Mouse (Mus musculus) intestine, embryonic 14.5 days (tissue): ENCODE measurements around the gene Col4a4. TPM values are rescaled to one million over a fixed set of nuclear protein-coding genes. Genes with fewer than 3 reads are reported as not detected.

Source experiments
- ATAC-seq: fragments of 200-750 bp; cut with Nextera tagmentation; replicated peaks from 2 replicates; pipeline ENCODE4 v1.8.0; 2017; ENCODE audit warnings: low read depth, moderate number of reproducible peaks, moderate TSS enrichment, moderate library complexity; ENCODE audit not compliant: low FRiP score, low TSS enrichment
- DNase-seq: peaks from one replicate; pipeline ENCODE4 v3.0.0-alpha.2; 2018; ENCODE audit warnings: low spot score
- H3K27ac ChIP-seq: fragments of 300-500 bp; sonication (generic); 2 replicates; pipeline ENCODE4 v1.5.1; 2014; ENCODE audit warnings: low read depth, mild to moderate bottlenecking, control low read depth
- H3K27me3 ChIP-seq: fragments of 300-500 bp; sonication (generic); replicated peaks from 2 replicates; pipeline ENCODE4 v1.6.1; 2014; ENCODE audit warnings: low read length, control low read depth; ENCODE audit not compliant: control insufficient read depth, insufficient read depth
- H3K36me3 ChIP-seq: fragments of 300-500 bp; sonication (generic); 2 replicates; pipeline ENCODE4 v1.6.1; 2014; ENCODE audit warnings: low read length, control low read depth; ENCODE audit not compliant: control insufficient read depth, insufficient read depth
- H3K4me1 ChIP-seq: fragments of 300-500 bp; sonication (generic); replicated peaks from 2 replicates; pipeline ENCODE4 v1.6.1; 2014; ENCODE audit warnings: low read length, control low read depth, mixed read lengths; ENCODE audit not compliant: control insufficient read depth, insufficient read depth
- H3K4me2 ChIP-seq: fragments of 300-500 bp; sonication (generic); 2 replicates; pipeline ENCODE4 v1.6.1; 2014; ENCODE audit warnings: low read length
- H3K4me3 ChIP-seq: fragments of 300-500 bp; sonication (generic); 2 replicates; pipeline ENCODE4 v1.5.1; 2014; ENCODE audit warnings: low read depth, low read length, control low read depth, mixed read lengths
- H3K9ac ChIP-seq: fragments of 300-500 bp; sonication (generic); 2 replicates; pipeline ENCODE4 v1.6.1; 2014; ENCODE audit warnings: mild to moderate bottlenecking, low read length
- H3K9me3 ChIP-seq: fragments of 300-500 bp; sonication (generic); 2 replicates; pipeline ENCODE4 v1.6.1; 2016; ENCODE audit warnings: low read length, control low read depth; ENCODE audit not compliant: control insufficient read depth
- WGBS: fragments of 180-500 bp; shearing (Covaris S2); extraction: QIAGEN DNeasy Blood & Tissue Kit; methylation state at CpG from one replicate; pipeline ENCODE4 v1.1.7; 2014; 5-methylcytosine and 5-hydroxymethylcytosine counted together
- polyA plus RNA-seq: library from polyadenylated mRNA; unstranded; fragments of >200 nt; fragmentation: Nextera tagmentation; extraction: Ambion mirVana; gene quantifications from 2 replicates; pipeline ENCODE4 v1.2.1, GENCODE M21; 2014

Col4a4 gene
- polyA plus RNA-seq, 1 experiment from 2014 or later, result 0.05 TPM

DNA sequence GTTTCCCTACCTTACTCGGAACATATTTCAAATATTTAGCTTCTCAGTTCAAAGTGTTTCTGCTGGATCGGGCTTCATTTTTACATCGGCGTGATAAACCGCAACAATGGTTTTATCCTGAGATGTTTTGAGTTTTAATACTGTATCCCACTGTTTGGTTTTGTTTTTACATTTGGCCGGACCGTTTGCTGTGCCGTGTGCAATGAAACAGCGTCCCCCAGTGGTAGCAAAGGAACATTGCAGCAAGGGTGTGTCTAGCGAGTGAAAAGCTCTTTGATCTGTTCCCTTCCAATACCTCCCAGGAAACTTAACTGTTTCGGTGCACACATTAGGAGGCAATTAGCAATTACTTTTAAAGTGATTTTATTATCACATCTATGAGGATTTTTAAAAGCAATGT is 110.4 kb downstream of the Col4a4 start:
- ATAC-seq, result no peak
- no peaks in the 10 kb centered on the region for H3K9me3 ChIP-seq
- H3K27me3 ChIP-seq, result no peaks in the 10 kb centered on the region
- no peak for DNase-seq
- H3K4me1 ChIP-seq, result 0 out of 2 replicates have a peak, but pooled peaks cover 5% of the 10 kb centered on the region
- H3K9ac ChIP-seq, result no peak overlapping the region
- H3K27ac ChIP-seq, result no peak overlapping the region
- no peak overlapping the region for H3K4me3 ChIP-seq
- H3K36me3 ChIP-seq, result no peaks in the 10 kb centered on the region
- WGBS, result 47% methylated on average over 11 of the region's 11 CpGs
- no peak overlapping the region for H3K4me2 ChIP-seq

DNA sequence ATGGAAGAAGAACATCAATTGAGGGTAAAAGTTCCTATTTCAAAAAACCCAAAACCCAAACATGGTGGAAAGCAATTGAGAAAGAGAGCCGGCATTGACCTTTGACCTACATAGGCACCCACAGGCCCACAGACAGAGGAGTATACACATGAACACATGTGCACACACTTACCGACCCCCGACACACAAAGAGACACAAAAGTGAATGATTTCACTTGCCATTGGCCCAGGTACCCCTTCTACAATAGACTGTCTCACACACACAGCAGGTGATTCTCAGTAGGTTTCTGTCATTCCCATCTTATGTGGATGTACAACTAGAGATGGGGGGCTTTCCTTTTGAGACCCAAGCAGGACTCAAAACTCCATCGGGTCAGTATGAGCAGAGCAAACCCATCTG is 110.8 kb downstream of the Col4a4 start:
- ATAC-seq (no peak), DNase-seq (no peak)
- Histone ChIP-seq H3K9ac (no peak overlapping the region), H3K27me3 (no peaks in the 10 kb centered on the region), H3K36me3 (no peaks in the 10 kb centered on the region), H3K4me1 (0 out of 2 replicates have a peak, but pooled peaks cover 5% of the 10 kb centered on the region), H3K4me3 (no peak overlapping the region), H3K9me3 (no peaks in the 10 kb centered on the region), H3K27ac (no peak overlapping the region), H3K4me2 (no peak overlapping the region)
- 81% methylated on average over 4 of the region's 4 CpGs for WGBS

DNA sequence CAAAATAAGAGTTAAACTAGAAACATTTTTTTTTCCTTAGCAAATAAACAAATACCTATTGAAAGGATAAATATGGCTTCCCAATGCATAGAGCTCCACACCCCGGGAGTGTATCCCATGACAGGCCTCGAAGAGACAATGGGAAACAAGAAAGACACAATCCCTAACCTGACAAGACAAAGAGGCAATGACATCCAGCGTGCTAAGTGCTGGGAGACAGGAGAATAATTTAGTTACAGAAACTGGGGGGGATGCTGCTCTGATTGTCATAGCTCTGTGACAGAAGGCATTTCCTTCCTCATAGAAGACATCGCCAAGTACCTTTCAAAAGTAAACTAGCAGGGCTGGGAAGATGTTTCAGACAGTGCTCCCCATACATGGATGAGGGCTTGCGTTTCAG is 111.4 kb downstream of the Col4a4 start:
- H3K4me3 ChIP-seq, result no peak overlapping the region
- no peaks in the 10 kb centered on the region for H3K36me3 ChIP-seq
- no peaks in the 10 kb centered on the region for H3K9me3 ChIP-seq
- ATAC-seq, result no peak
- H3K9ac ChIP-seq, result no peak overlapping the region
- DNase-seq, result no peak
- 74% methylated on average over 5 of the region's 5 CpGs for WGBS
- H3K4me2 ChIP-seq, result no peak overlapping the region
- H3K4me1 ChIP-seq, result 0 out of 2 replicates have a peak, but pooled peaks cover 5% of the 10 kb centered on the region
- no peak overlapping the region for H3K27ac ChIP-seq
- H3K27me3 ChIP-seq, result no peaks in the 10 kb centered on the region

DNA sequence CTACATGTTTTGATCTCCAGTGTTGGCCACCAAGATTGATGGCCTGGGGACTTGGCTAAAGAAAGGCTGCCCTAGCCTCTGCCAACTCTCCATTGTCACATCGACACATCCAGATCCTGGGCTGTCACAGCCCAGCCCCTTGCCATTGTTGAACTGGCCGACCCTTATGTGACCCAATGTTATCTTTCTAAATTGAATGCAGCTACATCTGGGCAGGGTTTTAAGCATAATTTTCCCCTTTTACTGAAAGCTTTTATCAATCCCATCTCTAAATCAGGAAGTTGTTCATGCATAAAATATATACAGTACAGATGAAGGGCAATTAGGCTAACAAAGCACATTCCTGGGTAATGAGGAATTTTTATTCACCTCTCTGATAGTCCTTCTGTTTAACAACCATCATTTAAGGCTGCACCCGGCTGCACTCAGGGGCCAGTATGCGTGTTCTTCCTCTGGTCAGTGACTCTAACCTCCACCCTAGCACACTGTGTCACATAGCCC is 112.1 kb downstream of the Col4a4 start:
- 40% methylated on average over 4 of the region's 4 CpGs for WGBS
- H3K4me1 ChIP-seq, result 0 out of 2 replicates have a peak, but pooled peaks cover 5% of the 10 kb centered on the region
- no peak overlapping the region for H3K9ac ChIP-seq
- no peak overlapping the region for H3K4me3 ChIP-seq
- no peak for ATAC-seq
- no peaks in the 10 kb centered on the region for H3K36me3 ChIP-seq
- no peaks in the 10 kb centered on the region for H3K27me3 ChIP-seq
- no peak overlapping the region for H3K27ac ChIP-seq
- no peaks in the 10 kb centered on the region for H3K9me3 ChIP-seq
- DNase-seq, result no peak
- no peak overlapping the region for H3K4me2 ChIP-seq

DNA sequence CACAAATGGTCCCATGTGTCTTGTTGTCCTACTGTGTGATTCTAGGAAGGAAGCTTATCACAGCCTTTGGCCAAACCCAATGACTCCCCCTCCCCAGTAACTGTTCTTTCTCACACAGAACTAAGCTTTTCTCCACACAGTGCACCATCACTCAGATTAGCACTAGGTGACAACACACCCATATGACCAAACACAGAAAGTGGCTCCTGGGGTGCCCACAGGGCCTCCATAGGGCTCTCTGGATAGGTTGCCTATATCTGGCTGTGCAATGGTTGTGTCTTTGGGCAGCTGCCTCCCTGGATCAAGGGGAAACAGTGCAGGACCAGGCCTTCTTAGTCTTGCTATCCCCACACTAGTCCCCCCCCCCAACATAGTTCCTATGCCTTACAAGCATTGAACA is 113.2 kb downstream of the Col4a4 start:
- DNase-seq, result no peak
- Histone ChIP-seq H3K4me2 (no peak overlapping the region), H3K9me3 (no peaks in the 10 kb centered on the region), H3K9ac (no peak overlapping the region), H3K27ac (no peak overlapping the region), H3K27me3 (no peaks in the 10 kb centered on the region), H3K4me3 (no peak overlapping the region), H3K4me1 (0 out of 2 replicates have a peak, but pooled peaks cover 5% of the 10 kb centered on the region), H3K36me3 (no peaks in the 10 kb centered on the region)
- no peak for ATAC-seq

DNA sequence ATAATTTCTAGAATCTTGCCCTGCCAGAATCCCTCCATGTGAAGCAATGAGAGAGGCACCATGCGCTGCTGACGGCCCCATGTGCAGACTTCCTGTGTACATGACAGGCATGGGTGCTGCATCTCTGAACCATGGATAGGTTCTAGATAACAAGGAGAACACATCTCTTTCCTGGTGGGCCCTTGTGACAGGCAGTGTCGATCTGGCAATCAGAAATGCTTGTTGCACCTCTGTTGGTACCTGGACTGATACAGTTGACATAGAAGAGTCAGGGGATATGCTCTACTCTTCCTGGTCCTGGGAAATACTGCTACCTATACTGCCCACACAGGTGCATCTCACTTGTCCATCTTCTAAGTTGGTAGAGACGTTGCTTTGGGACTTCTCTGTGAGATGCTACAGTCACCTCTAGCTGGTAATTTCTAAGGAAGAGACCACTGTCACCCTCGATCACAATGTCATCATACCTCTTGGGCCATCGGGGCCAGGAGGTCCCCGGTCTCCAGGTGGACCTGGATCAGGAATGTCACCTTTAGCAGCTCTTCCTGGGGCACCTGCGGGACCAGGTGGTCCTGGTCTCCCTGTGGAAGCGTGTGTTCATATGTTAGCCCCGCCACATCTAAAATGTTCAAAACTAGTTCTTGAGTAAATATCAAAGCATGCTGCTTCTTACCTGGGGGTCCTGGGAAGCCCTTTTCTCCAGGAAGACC is 116.0 kb downstream of the Col4a4 start:
- no peak overlapping the region for H3K9ac ChIP-seq
- no peak overlapping the region for H3K27ac ChIP-seq
- H3K9me3 ChIP-seq, result no peaks in the 10 kb centered on the region
- WGBS, result 91% methylated on average over 10 of the region's 10 CpGs
- DNase-seq (no peak), ATAC-seq (no peak)
- H3K4me1 ChIP-seq, result no peaks in the 10 kb centered on the region
- no peak overlapping the region for H3K4me2 ChIP-seq
- H3K4me3 ChIP-seq, result no peak overlapping the region
- no peaks in the 10 kb centered on the region for H3K27me3 ChIP-seq
- H3K36me3 ChIP-seq, result no peaks in the 10 kb centered on the region

DNA sequence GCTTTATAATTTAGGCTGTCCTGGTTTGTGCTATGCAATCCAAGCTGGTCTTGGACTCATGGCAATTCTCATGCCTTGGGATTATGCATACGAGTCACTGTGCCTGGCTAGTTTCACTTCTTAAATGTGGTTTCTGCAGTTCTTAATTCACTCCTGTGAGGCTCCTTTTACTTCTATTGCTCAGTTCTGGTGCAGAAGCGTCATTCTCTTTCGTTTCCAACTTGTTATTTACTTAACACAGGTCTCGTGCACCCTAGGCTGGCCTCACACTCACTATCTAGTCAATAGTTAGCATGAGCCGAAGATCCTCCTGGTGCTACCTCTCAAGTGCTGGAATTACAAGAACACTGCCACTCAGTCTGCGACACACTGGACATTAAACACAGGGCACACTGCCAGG is 117.8 kb downstream of the Col4a4 start:
- Histone ChIP-seq H3K36me3 (no peaks in the 10 kb centered on the region), H3K27me3 (no peaks in the 10 kb centered on the region), H3K4me2 (no peak overlapping the region), H3K4me3 (no peak overlapping the region), H3K9ac (no peak overlapping the region), H3K27ac (no peak overlapping the region), H3K9me3 (no peaks in the 10 kb centered on the region), H3K4me1 (no peaks in the 10 kb centered on the region)
- 56% methylated on average over 6 of the region's 6 CpGs for WGBS
- ATAC-seq (no peak), DNase-seq (no peak)

DNA sequence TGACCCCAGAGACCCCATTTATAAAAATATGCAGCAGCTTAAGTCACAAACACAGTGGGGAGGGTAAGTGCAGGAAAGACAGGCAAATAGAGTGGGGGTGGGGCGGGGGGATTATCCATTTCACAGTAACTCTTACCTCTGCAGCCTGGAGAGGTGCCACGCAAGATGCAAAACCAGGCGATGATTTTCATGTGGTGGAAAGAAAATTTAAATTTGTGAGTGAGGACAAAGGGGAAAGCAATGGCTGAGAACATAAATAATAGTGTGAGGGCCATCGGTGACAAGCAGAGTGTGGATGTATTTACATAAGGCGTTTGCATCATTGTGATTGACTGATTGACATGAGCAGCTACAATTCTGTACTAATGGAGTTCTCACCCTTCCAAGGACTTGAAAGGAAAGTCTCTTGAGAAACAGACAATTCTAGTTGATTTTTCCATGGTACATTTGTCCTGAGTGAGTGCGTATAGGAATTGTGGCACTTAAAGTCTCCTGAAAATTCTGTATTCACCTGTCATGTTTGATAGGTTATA is 121.3 kb downstream of the Col4a4 start:
- ATAC-seq (no peak), DNase-seq (no peak)
- 54% methylated on average over 6 of the region's 6 CpGs for WGBS
- Histone ChIP-seq H3K4me3 (no peak overlapping the region), H3K4me2 (no peak overlapping the region), H3K9ac (no peak overlapping the region), H3K9me3 (no peaks in the 10 kb centered on the region), H3K27ac (no peak overlapping the region), H3K4me1 (no peaks in the 10 kb centered on the region), H3K36me3 (no peaks in the 10 kb centered on the region), H3K27me3 (no peaks in the 10 kb centered on the region)

DNA sequence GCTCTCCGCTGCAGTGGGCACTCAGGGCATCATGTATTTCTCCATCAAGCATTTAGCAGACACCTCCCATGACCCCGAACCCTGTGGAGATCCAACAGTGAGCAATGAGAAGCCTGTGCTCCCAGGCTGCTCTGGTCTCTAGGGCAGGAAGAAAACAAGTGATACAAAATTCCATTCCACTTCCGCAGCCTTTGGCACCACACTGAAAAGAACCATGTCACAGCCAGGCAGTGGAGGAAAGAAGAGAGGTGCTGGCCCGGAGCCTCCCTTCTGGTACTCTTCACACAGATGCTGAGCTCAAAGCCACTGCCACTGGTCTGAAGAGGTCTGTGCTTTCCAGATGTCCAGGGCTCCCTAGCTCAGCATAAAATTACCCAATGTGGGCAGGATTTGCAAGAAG is 125.6 kb downstream of the Col4a4 start:
- Histone ChIP-seq H3K27ac (no peak overlapping the region), H3K9me3 (no peaks in the 10 kb centered on the region), H3K27me3 (no peaks in the 10 kb centered on the region), H3K36me3 (no peaks in the 10 kb centered on the region), H3K4me2 (no peak overlapping the region), H3K4me3 (no peak overlapping the region), H3K4me1 (no peaks in the 10 kb centered on the region), H3K9ac (no peak overlapping the region)
- DNase-seq (no peak), ATAC-seq (no peak)
- WGBS, result 83% methylated on average over 4 of the region's 4 CpGs
